11 mouse cellular contexts compared by ENCODE assay signal in the genomic region with DNA sequence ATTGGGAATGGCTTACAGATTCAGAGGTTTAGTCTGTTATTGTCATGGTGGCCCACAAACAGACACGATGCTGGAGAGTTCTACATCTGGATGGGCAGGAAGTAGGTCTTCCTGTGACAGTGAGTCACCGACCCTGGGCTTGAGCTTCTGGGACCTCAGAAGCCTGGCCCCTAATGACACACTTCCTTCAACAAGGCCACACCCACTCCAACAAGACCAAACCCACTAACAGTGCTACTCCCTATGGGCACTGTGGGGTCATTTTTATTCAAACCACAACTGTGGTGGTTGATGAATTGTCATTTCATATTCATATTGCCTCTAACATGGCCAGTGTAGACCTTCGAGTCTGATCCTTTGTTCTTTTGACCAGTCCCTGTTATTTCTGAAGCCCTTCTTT. TPM values are rescaled to one million over a fixed set of nuclear protein-coding genes. Genes with fewer than 3 reads are reported as not detected.
DNase-seq lines count a peak whose midpoint lies in the region; ATAC-seq and TF ChIP-seq lines count a peak whose summit lies in the region.
"Had no signal": no experiment of that assay in that cellular context is flagged by ENCODE, and none has a peak within 500 bp of the region (broad histone marks: within the 10 kb centered on the region; RNA-seq: fewer than 3 reads in every experiment).

No protein-coding gene starts in this region.

- no peak for TF ChIP-seq CTCF in MEL (IDR thresholded peaks at IDR 0.05 in 2 of 3, conservative IDR thresholded peaks at IDR 0.05 in 1 of 3; ENCODE audit: control insufficient read depth in 1 of 3, insufficient read depth in 1 of 3, low read depth in 2 of 3, low read length in 3 of 3, poor library complexity in 1 of 3, severe bottlenecking in 1 of 3)

- peak; percentile 73 for ATAC-seq in monocyte, adult 5-6 weeks (replicated peaks; ENCODE audit: insufficient number of reproducible peaks, low FRiP score, low TSS enrichment, poor library complexity, severe bottlenecking)
- ATAC-seq: Patski had no signal

- no peaks in the 10 kb centered on the region; the same call in 1 of the 2 replicates for H3K79me2 ChIP-seq in MEL (ENCODE audit: control insufficient read depth, insufficient read depth, low read length, poor library complexity)

- peaks cover 0 to 7% of the 10 kb centered on the region in 2 experiments; a peak in 1 of 4 replicates for H3K4me1 ChIP-seq in MEL (ENCODE audit: control insufficient read depth in 1 of 2, insufficient read depth in 2 of 2, low read length in 2 of 2)
- H3K4me1 ChIP-seq: lung, embryonic 15.5 days had no signal

- peak overlapping the region; percentile 40 to 44 for H3K4me3 ChIP-seq in MEL (ENCODE audit: control insufficient read depth in 1 of 2, insufficient read depth in 1 of 2, low read depth in 2 of 2, low read length in 2 of 2)
- H3K4me3 ChIP-seq: lung, embryonic 15.5 days had no signal

- no peaks in the 10 kb centered on the region for H3K9me3 ChIP-seq in MEL (replicated peaks; ENCODE audit: insufficient read depth, low read length)
- H3K9me3 ChIP-seq: lung, embryonic 15.5 days had no signal

- H3K36me3 ChIP-seq in MEL (ENCODE audit: control insufficient read depth in 1 of 2, insufficient read depth in 2 of 2, low read length in 2 of 2), result peaks cover 0 to 4% of the 10 kb centered on the region in 2 experiments; a peak in 1 of 4 replicates
- H3K36me3 ChIP-seq: lung, embryonic 15.5 days had no signal

- TF ChIP-seq POLR2A in MEL (IDR thresholded peaks at IDR 0.05; ENCODE audit: control insufficient read depth in 1 of 2, insufficient read depth in 1 of 2, low read depth in 1 of 2, low read length in 2 of 2, poor library complexity in 1 of 2), result peak; percentile 32 to 75; a peak in 3 of 4 replicates

- TF ChIP-seq RAD21 in MEL (IDR thresholded peaks at IDR 0.05; ENCODE audit: low read depth, low read length), result no peak

- peak overlapping the region; percentile 78 for H3K27ac ChIP-seq in MEL (ENCODE audit: control insufficient read depth, low read depth, low read length)
- H3K27ac ChIP-seq: lung, embryonic 15.5 days had no signal

- no peaks in the 10 kb centered on the region for H3K27me3 ChIP-seq in MEL (ENCODE audit: control insufficient read depth in 1 of 2, insufficient read depth in 2 of 2, low read length in 2 of 2)
- H3K27me3 ChIP-seq: lung, embryonic 15.5 days; Patski had no signal

- DNase-seq in heart, adult 9 months (ENCODE audit: low spot score in 2 of 2), result peak; percentile 32 to 35
- no peak for DNase-seq in heart, postnatal 25 days (ENCODE audit: low spot score)
- DNase-seq in MEL (ENCODE audit: low read depth, low spot score), result peak; percentile 95
- DNase-seq in induced T-regulatory cell, adult 2 months (ENCODE audit: low read depth), result peak; percentile 67
- DNase-seq in right cerebral cortex, adult 2 months (ENCODE audit: low spot score in 2 of 2), result no peak
- DNase-seq in frontal cortex, postnatal 10 days (ENCODE audit: low spot score in 2 of 2), result no peak
- no peak for DNase-seq in thymus, postnatal 0 days (ENCODE audit: low spot score)
- DNase-seq: cerebellum, adult 11 months had no signal

- H3K9ac ChIP-seq in MEL (ENCODE audit: control insufficient read depth, low read depth, low read length, poor library complexity, severe bottlenecking), result peak overlapping the region; percentile 50
- H3K9ac ChIP-seq: lung, embryonic 15.5 days had no signal

- intact Hi-C loops in heart, postnatal 25 days (cut with DNase I), result no loop called here

- no peak for TF ChIP-seq EP300 in MEL (IDR thresholded peaks at IDR 0.05; ENCODE audit: low read depth in 1 of 2, low read length in 2 of 2)

TF ChIP-seq in MEL, 35 proteins besides CTCF, POLR2A, EP300 and RAD21 (continues in another document):
- TF ChIP-seq ELF1 (IDR thresholded peaks at IDR 0.05; ENCODE audit: low read depth, low read length) (no peak), ETS1 (IDR thresholded peaks at IDR 0.05; ENCODE audit: low read depth, low read length) (0 out of 2 replicates have a peak, but pooled peaks have one; percentile 27), ZKSCAN1 (IDR thresholded peaks at IDR 0.05; ENCODE audit: low read depth, low read length) (no peak), GATA1 (IDR thresholded peaks at IDR 0.05; ENCODE audit: low read depth, low read length) (no peak), ZC3H11A (IDR thresholded peaks at IDR 0.05; ENCODE audit: low read depth, low read length) (no peak), CHD2 (IDR thresholded peaks at IDR 0.05; ENCODE audit: low read length) (no peak), KAT2A (conservative IDR thresholded peaks at IDR 0.05; ENCODE audit: low read depth, low read length) (no peak), MAX (IDR thresholded peaks at IDR 0.05; ENCODE audit: low read length) (no peak), NRF1 (IDR thresholded peaks at IDR 0.05; ENCODE audit: insufficient read depth, low read depth, low read length, poor library complexity, severe bottlenecking) (no peak), USF1 (IDR thresholded peaks at IDR 0.05; ENCODE audit: low read depth, low read length) (no peak), GABPA (IDR thresholded peaks at IDR 0.05; ENCODE audit: low read depth, low read length) (no peak), NELFE (IDR thresholded peaks at IDR 0.05; ENCODE audit: low read depth, low read length) (peak; percentile 59; the same call in 1 of the 2 replicates), SIN3A (IDR thresholded peaks at IDR 0.05; ENCODE audit: low read length) (peak; percentile 25), USF2 (IDR thresholded peaks at IDR 0.05; ENCODE audit: borderline replicate concordance in 1 of 2, insufficient read depth in 1 of 2, low read depth in 1 of 2, low read length in 2 of 2) (no peak), POLR2AphosphoS2 (IDR thresholded peaks at IDR 0.05; ENCODE audit: low read length) (no peak; the same call in 1 of the 2 replicates), MAZ (IDR thresholded peaks at IDR 0.05; ENCODE audit: low read depth, low read length) (no peak), CHD1 (IDR thresholded peaks at IDR 0.05; ENCODE audit: low read depth, low read length) (no peak), TAL1 (IDR thresholded peaks at IDR 0.05; ENCODE audit: low read length) (no peak), TCF12 (IDR thresholded peaks at IDR 0.05; ENCODE audit: low read depth, low read length) (no peak), E2F4 (IDR thresholded peaks at IDR 0.05; ENCODE audit: borderline replicate concordance, low read depth, low read length) (no peak), POLR2AphosphoS5 (IDR thresholded peaks at IDR 0.05; ENCODE audit: borderline replicate concordance, low read depth, low read length) (no peak), TBP (IDR thresholded peaks at IDR 0.05; ENCODE audit: low read depth, low read length) (peak; percentile 60), BHLHE40 (IDR thresholded peaks at IDR 0.05; ENCODE audit: borderline replicate concordance, low read depth, low read length) (no peak), MXI1 (IDR thresholded peaks at IDR 0.05; ENCODE audit: low read depth, low read length) (no peak; the same call in 1 of the 2 replicates), SMC3 (IDR thresholded peaks at IDR 0.05; ENCODE audit: low read depth, low read length) (no peak), UBTF (IDR thresholded peaks at IDR 0.05; ENCODE audit: borderline replicate concordance, insufficient read depth, low read depth, low read length) (no peak), RCOR1 (IDR thresholded peaks at IDR 0.05; ENCODE audit: low read depth, low read length) (no peak), MEF2A (IDR thresholded peaks at IDR 0.05; ENCODE audit: extremely low read depth, insufficient replicate concordance, low read depth, low read length, poor library complexity, severe bottlenecking) (no peak), MAFK (IDR thresholded peaks at IDR 0.05; ENCODE audit: borderline replicate concordance, low read depth, low read length) (no peak), JUND (IDR thresholded peaks at IDR 0.05; ENCODE audit: low read depth, low read length) (peak; percentile 70; the same call in 1 of the 2 replicates), HCFC1 (IDR thresholded peaks at IDR 0.05; ENCODE audit: low read depth, low read length) (no peak), MYC (IDR thresholded peaks at IDR 0.05; ENCODE audit: low read depth, low read length) (peak; percentile 61; the same call in 1 of the 2 replicates), MYB (IDR thresholded peaks at IDR 0.05; ENCODE audit: low read depth, low read length) (no peak)

RNA-seq across cellular contexts. Expression of gene Slc25a3, which starts 14.5 kb away (rescaled TPM):
- 1,000 to 10,000 TPM; 2,502 to 2,645 TPM for total RNA-seq in heart, postnatal 25 days (2021)
- total RNA-seq in MEL (2012; rRNA removed), result 497 and 556 TPM in 2 replicates
- 100 to 1,000 TPM; 368 to 868 TPM for polyA plus RNA-seq in MEL (2012; ENCODE audit: insufficient read depth in 1 of 2, insufficient read length in 2 of 2, low read depth in 1 of 2, low replicate concordance in 2 of 2, missing spikeins in 1 of 2)
- total RNA-seq in monocyte, adult 5-6 weeks (2017), result 191 to 312 TPM (median 245 TPM) in 3 replicates
- polyA plus RNA-seq in thymus, postnatal 0 days (2015; fragmentation: Nextera tagmentation; extraction: Ambion mirVana), result 416 and 468 TPM in 2 replicates

RNA-seq across cellular contexts. Expression of gene Tmpo, which starts 42.8 kb away (rescaled TPM):
- total RNA-seq in heart, postnatal 25 days (2021), result 10 to 100 TPM; 40.1 to 45.7 TPM
- total RNA-seq in MEL (2012; rRNA removed), result 211 and 225 TPM in 2 replicates
- polyA plus RNA-seq in MEL (2012; ENCODE audit: insufficient read depth in 1 of 2, insufficient read length in 2 of 2, low read depth in 1 of 2, low replicate concordance in 2 of 2, missing spikeins in 1 of 2), result 100 to 1,000 TPM; 215 to 219 TPM
- 237 to 305 TPM (median 300 TPM) in 3 replicates for total RNA-seq in monocyte, adult 5-6 weeks (2017)
- 234 and 263 TPM in 2 replicates for polyA plus RNA-seq in thymus, postnatal 0 days (2015; fragmentation: Nextera tagmentation; extraction: Ambion mirVana)

RNA-seq across cellular contexts. Expression of gene Ikbip, which starts 55.6 kb away (rescaled TPM):
- total RNA-seq in heart, postnatal 25 days (2021), result 10 to 100 TPM; 17.4 to 18.6 TPM
- total RNA-seq in MEL (2012; rRNA removed), result 11.0 and 12.3 TPM in 2 replicates
- 1 to 10 TPM in 1 of 2 experiments, not detected in 1; 9.9 TPM for polyA plus RNA-seq in MEL (2012; ENCODE audit: insufficient read depth in 1 of 2, insufficient read length in 2 of 2, low read depth in 1 of 2, low replicate concordance in 2 of 2, missing spikeins in 1 of 2)
- 11.6 to 20.6 TPM (median 15.8 TPM) in 3 replicates for total RNA-seq in monocyte, adult 5-6 weeks (2017)
- 12.2 and 12.3 TPM in 2 replicates for polyA plus RNA-seq in thymus, postnatal 0 days (2015; fragmentation: Nextera tagmentation; extraction: Ambion mirVana)

RNA-seq across cellular contexts. Expression of gene Apaf1, which starts 55.7 kb away (rescaled TPM):
- 1 to 10 TPM; 8.0 to 8.2 TPM for total RNA-seq in heart, postnatal 25 days (2021)
- total RNA-seq in MEL (2012; rRNA removed), result 12.8 and 16.7 TPM in 2 replicates
- polyA plus RNA-seq in MEL (2012; ENCODE audit: insufficient read depth in 1 of 2, insufficient read length in 2 of 2, low read depth in 1 of 2, low replicate concordance in 2 of 2, missing spikeins in 1 of 2), result 10 to 100 TPM in 1 of 2 experiments, not detected in 1; 14.3 TPM
- 51.1 to 80.0 TPM (median 54.9 TPM) in 3 replicates for total RNA-seq in monocyte, adult 5-6 weeks (2017)
- polyA plus RNA-seq in thymus, postnatal 0 days (2015; fragmentation: Nextera tagmentation; extraction: Ambion mirVana), result 18.5 and 20.2 TPM in 2 replicates

Comparison
In these comparisons a context has a peak if more than half of its experiments do, and no peak if none do; other contexts are left out.
1. DNase-seq: peak in heart, adult 9 months (2 of 2), MEL (single experiment) and induced T-regulatory cell, adult 2 months (single experiment); none in heart, postnatal 25 days (single experiment), right cerebral cortex, adult 2 months (0 of 2), frontal cortex, postnatal 10 days (0 of 2) and thymus, postnatal 0 days (single experiment).